Mouse (Mus musculus) liver, postnatal 0 days (tissue): Measurements from ENCODE around the gene Rftn2.

ENCODE experiments used
- CTCF ChIP-seq: sonication (generic); IDR thresholded peaks from 2 replicates; pipeline ENCODE4 v1.5.1; 2016; ENCODE audit warnings: antibody characterized with exemption, low read depth
- EP300 ChIP-seq: IDR thresholded peaks from 2 replicates; pipeline ENCODE4 v1.6.1; 2016; ENCODE audit warnings: antibody characterized with exemption, low read depth, mild to moderate bottlenecking

DNA sequence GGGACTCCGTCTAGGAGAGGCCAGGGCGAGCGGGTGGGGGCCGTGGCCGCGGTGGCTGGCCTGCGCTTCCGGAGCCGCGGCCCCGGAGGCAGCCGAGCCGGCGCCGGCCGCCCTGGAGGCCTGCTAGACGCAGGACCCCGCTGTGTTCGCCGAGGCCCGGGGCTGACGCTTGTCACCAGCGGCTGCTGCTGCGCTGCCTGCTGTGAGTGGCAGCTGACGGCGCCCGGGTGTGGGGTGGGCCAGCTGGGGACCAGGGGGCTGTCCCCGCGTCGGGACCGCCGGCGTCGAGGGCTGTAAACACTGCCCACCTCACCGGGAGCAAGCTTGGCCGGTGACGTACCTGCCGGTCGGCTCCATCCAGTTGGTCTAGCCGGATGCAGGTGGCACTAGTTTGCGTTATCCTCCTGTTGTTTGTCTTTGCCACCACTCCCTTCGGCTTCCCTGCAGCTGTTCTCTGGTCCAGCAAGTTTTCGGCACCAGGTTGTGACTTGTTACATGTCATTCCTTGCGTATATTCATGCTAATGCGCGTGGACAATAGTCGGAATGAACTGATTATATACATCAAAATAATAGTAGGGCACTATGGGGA lies 95.1 kb downstream of the Rftn2 start:
- TF ChIP-seq CTCF: no peak
- no peak; the same call in 1 of the 2 replicates for TF ChIP-seq EP300
